Mouse (Mus musculus): ENCODE results near the gene Cma1. TPM values are rescaled to one million over a fixed set of nuclear protein-coding genes. Genes with fewer than 3 reads are reported as not detected.
"Not testable (repeated sequence)": the region's sequence is repeated elsewhere in the genome, so short reads cannot be mapped to it uniquely, and the experiment has no call there.

Cma1 gene
- polyA plus RNA-seq (2016; fragmentation: Nextera tagmentation; extraction: Ambion mirVana) = not detected in 2 replicates

GRCm38 (mm10) chr14:55944575-55944974 lies at the start of gene Cma1:
Gene Cma1 (minus strand): TSS chr14:55944675.
- Histone ChIP-seq H3K4me1 (replicated peaks) (no peaks in the 10 kb centered on the region), H3K36me3 (no peaks in the 10 kb centered on the region), H3K27ac (no peak within 1 kb of the TSS), H3K27me3 (ENCODE audit: insufficient read depth, poor library complexity, severe bottlenecking) (no peaks in the 10 kb centered on the region), H3K9me3 (no peaks in the 10 kb centered on the region), H3K4me3 (no peak within 1 kb of the TSS)
- WGBS = 89% methylated on average over 4 of the region's 4 CpGs
- DNase-seq (ENCODE audit: low spot score) = no peak

- WGBS = 83% methylated on average over 2 of the region's 3 CpGs
- H3K27ac ChIP-seq, H3K36me3 ChIP-seq: not testable (repeated sequence)
Measured at GRCm38 (mm10) chr14:55987464-55987863, 43.0 kb upstream of the Cma1 start.

GRCm38 (mm10) chr14:55963900-55964299 lies 19.4 kb upstream of the Cma1 start:
- not testable (repeated sequence) for H3K4me1 ChIP-seq (replicated peaks); H3K36me3 ChIP-seq; H3K27ac ChIP-seq; H3K27me3 ChIP-seq (ENCODE audit: insufficient read depth, poor library complexity, severe bottlenecking); H3K4me3 ChIP-seq; H3K9me3 ChIP-seq
- WGBS = 47% methylated on average over 2 of the region's 2 CpGs
- peak; percentile 10 for DNase-seq (ENCODE audit: low spot score)

More at GRCm38 (mm10) chr14:55987464-55987863, 43.0 kb upstream of the Cma1 start:
- not testable (repeated sequence) for DNase-seq (ENCODE audit: low spot score); H3K4me3 ChIP-seq; H3K9me3 ChIP-seq; H3K4me1 ChIP-seq (replicated peaks); H3K27me3 ChIP-seq (ENCODE audit: insufficient read depth, poor library complexity, severe bottlenecking)

- Histone ChIP-seq H3K27me3 (ENCODE audit: insufficient read depth, poor library complexity, severe bottlenecking) (no peaks in the 10 kb centered on the region), H3K27ac (0 out of 2 replicates have a peak overlapping the region, but pooled peaks have one; percentile 24), H3K9me3 (no peaks in the 10 kb centered on the region), H3K4me1 (replicated peaks) (peaks cover 6% of the 10 kb centered on the region; the same call in 1 of the 2 replicates), H3K36me3 (no peaks in the 10 kb centered on the region), H3K4me3 (no peak overlapping the region)
- 7% methylated on average over 1 of the region's 1 CpGs for WGBS
- DNase-seq (ENCODE audit: low spot score) = peak; percentile 9
Measured at GRCm38 (mm10) chr14:55963263-55963662, 18.8 kb upstream of the Cma1 start.

DNA sequence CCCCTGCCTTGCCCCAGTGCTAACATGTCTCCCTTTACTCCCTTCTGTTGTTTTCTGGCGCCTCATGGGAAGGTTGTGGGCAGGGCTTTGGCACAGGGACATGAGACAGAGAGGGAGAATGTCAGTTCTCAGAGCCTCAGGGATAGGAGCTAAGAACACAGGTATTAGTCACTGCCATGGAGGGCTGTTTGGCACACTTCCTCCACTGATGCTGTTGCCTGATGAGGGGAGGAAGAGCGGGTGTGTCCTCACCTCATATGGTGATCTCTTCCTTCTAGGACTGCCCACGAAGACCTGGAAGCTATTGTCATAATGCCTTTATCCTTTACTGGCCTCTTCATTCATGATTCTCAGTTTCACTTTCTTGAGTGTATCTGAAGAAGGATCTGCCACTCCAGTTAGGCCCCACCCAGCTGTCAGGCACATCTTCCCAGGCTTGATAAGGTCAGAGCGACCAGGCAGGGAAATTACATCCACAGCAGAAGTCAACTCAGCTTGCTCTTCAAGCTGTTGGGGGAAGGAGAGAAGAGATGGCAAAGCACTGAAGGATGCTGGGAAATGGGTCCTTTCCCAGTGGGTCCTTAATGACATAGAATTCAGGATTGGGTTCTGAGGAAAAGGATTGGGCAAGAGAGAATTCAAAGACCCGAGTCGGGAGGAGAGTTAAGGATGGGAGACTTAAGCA lies 6.0 kb upstream of the Cma1 start, which contains the start of gene Cma2:
Gene Cma2, plus strand, starts transcription at position 635 of the 685 bp plus-strand sequence.
- 87% methylated on average over 6 of the region's 6 CpGs for whole genome bisulfite sequencing
- H3K27me3 ChIP-seq (ENCODE audit: insufficient read depth, poor library complexity, severe bottlenecking) = no peaks in the 10 kb centered on the region
- H3K27ac ChIP-seq = no peak within 1 kb of the TSS
- H3K4me1 ChIP-seq (replicated peaks) = no peaks in the 10 kb centered on the region
- no peak within 1 kb of the TSS for H3K4me3 ChIP-seq
- no peaks in the 10 kb centered on the region for H3K36me3 ChIP-seq
- DNase-seq (ENCODE audit: low spot score) = no peak
- H3K9me3 ChIP-seq = no peaks in the 10 kb centered on the region

DNA sequence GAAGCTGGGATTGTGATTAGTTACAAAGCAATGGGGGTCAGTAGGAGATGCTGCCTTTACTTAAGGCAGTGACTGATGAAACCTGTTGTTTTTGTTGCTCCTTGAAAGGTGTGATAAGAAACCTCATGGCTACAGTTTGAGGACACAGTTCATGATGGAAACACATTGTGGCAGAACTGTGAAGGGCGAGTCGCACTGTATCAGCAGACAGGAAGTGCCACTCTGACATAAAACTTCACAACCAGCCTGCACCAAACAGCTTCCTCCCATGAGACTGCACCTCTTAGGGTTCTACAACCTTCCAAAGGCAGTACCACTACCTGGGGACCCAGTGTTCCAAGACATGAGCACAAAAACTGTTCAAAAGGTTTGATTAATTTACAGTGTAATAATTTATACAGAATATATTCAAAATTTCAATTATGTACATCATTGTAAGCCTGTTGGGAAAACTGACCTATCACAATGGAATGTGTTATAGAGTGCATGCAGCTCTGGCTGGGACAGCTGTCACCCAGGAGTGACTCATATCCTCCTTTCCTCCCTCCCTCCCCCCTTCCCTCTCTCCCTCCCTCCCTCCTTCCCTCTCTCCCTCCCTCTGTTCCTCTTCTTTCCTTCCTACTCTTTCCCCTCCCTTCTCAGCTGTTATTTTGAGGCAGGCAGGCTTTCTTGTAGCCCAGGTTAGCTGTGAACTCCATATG lies 1.9 kb upstream of the Cma1 start:
- no peak for DNase-seq (ENCODE audit: low spot score)
- Histone ChIP-seq H3K36me3 (no peaks in the 10 kb centered on the region), H3K4me3 (no peak overlapping the region), H3K27ac (no peak overlapping the region), H3K4me1 (replicated peaks) (no peaks in the 10 kb centered on the region), H3K27me3 (ENCODE audit: insufficient read depth, poor library complexity, severe bottlenecking) (no peaks in the 10 kb centered on the region), H3K9me3 (no peaks in the 10 kb centered on the region)
- whole genome bisulfite sequencing = 82% methylated on average over 2 of the region's 2 CpGs

DNA sequence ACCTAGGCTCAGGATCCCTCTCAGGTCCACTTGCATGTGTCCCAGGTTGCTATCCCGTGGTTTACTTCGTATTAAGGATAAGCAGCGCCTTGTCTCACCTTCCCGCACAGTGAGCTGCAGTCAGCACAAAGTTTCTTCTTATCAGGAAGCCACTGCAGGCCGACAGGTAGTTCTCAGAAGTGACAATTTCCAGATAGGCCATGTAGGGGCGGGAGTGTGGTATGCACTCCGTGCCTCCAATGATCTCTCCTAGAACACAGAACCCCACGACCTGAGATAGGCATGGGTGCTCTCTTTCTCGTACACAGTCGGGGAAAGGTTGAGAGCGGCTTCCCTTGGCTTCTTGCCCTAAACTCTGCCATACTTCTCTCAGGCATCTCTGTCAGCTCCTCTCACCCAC lies 874 bp downstream of the Cma1 start:
- Histone ChIP-seq H3K27ac (no peak overlapping the region), H3K4me1 (replicated peaks) (no peaks in the 10 kb centered on the region), H3K27me3 (ENCODE audit: insufficient read depth, poor library complexity, severe bottlenecking) (no peaks in the 10 kb centered on the region), H3K4me3 (no peak overlapping the region), H3K9me3 (no peaks in the 10 kb centered on the region), H3K36me3 (no peaks in the 10 kb centered on the region)
- 80% methylated on average over 11 of the region's 11 CpGs for WGBS
- no peak for DNase-seq (ENCODE audit: low spot score)

DNA sequence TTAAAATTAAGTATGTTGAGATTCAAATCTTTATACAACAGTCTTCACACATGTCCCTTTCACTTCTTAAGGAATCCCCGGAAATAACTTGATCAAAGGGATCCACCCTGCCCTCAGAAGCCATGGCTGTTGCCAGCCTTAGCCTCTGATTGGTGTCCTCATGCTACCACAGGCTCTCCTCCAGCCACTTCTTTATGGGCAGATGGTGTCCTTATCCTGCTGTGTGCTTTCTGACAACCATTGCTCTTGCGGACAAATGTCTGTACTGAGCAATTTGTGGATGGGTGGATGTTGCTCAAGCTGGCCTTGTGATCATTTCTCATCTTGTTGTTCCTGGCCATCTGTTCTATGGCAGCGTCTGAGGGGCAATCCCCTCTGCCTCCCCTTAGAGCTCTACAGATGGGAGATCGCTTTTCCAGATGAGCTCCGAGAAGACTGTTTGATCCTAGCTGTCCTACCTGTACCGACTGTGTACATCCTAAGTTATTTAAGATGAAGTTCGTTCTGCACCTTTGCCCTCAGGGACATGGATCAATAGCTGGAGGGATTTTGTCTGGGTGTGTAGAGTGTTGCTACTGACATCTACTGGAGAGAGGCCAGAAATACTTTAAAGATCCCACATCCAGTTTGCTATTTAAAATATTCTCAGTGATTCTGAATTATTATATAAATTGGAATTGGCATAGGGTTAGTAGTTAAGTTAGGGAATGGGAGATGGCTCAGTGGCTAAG lies 4.2 kb downstream of the Cma1 start:
- 60% methylated on average over 7 of the region's 7 CpGs for WGBS

GRCm38 (mm10) chr14:55933586-55933985 lies 10.9 kb downstream of the Cma1 start:
- WGBS = 63% methylated on average over 7 of the region's 7 CpGs
- H3K4me1 ChIP-seq (replicated peaks) = no peaks in the 10 kb centered on the region; the same call in 1 of the 2 replicates
- H3K27me3 ChIP-seq (ENCODE audit: insufficient read depth, poor library complexity, severe bottlenecking) = no peaks in the 10 kb centered on the region
- H3K4me3 ChIP-seq = no peak overlapping the region
- no peak overlapping the region for H3K27ac ChIP-seq
- peak; percentile 13 for DNase-seq (ENCODE audit: low spot score)
- H3K36me3 ChIP-seq = no peaks in the 10 kb centered on the region
- H3K9me3 ChIP-seq = no peaks in the 10 kb centered on the region

More for the DNA sequence above, 4.2 kb downstream of the Cma1 start:
- Histone ChIP-seq H3K27ac (no peak overlapping the region), H3K27me3 (ENCODE audit: insufficient read depth, poor library complexity, severe bottlenecking) (no peaks in the 10 kb centered on the region), H3K9me3 (no peaks in the 10 kb centered on the region), H3K36me3 (no peaks in the 10 kb centered on the region), H3K4me1 (replicated peaks) (no peaks in the 10 kb centered on the region; the same call in 1 of the 2 replicates), H3K4me3 (no peak overlapping the region)
- no peak for DNase-seq (ENCODE audit: low spot score)

GRCm38 (mm10) chr14:55929263-55929997 lies 15.0 kb downstream of the Cma1 start:
- Histone ChIP-seq H3K4me1 (replicated peaks) (no peaks in the 10 kb centered on the region; the same call in 1 of the 2 replicates), H3K27me3 (ENCODE audit: insufficient read depth, poor library complexity, severe bottlenecking) (no peaks in the 10 kb centered on the region), H3K9me3 (no peaks in the 10 kb centered on the region), H3K36me3 (no peaks in the 10 kb centered on the region), H3K4me3 (no peak overlapping the region), H3K27ac (no peak overlapping the region)
- DNase-seq (ENCODE audit: low spot score) = no peak
- 78% methylated on average over 12 of the region's 12 CpGs for WGBS

- Histone ChIP-seq H3K36me3 (no peaks in the 10 kb centered on the region), H3K27ac (no peak overlapping the region), H3K27me3 (ENCODE audit: insufficient read depth, poor library complexity, severe bottlenecking) (no peaks in the 10 kb centered on the region), H3K4me1 (replicated peaks) (no peaks in the 10 kb centered on the region; the same call in 1 of the 2 replicates), H3K4me3 (no peak overlapping the region), H3K9me3 (no peaks in the 10 kb centered on the region)
- 86% methylated on average over 4 of the region's 4 CpGs for WGBS
- DNase-seq (ENCODE audit: low spot score) = no peak
Measured at GRCm38 (mm10) chr14:55926847-55927246, 17.6 kb downstream of the Cma1 start.

GRCm38 (mm10) chr14:55922475-55923232 lies 21.8 kb downstream of the Cma1 start:
- peaks cover 2% of the 10 kb centered on the region; the same call in 1 of the 2 replicates for H3K4me1 ChIP-seq (replicated peaks)
- no peaks in the 10 kb centered on the region for H3K9me3 ChIP-seq
- DNase-seq (ENCODE audit: low spot score) = no peak
- WGBS = 78% methylated on average over 7 of the region's 7 CpGs
- no peaks in the 10 kb centered on the region for H3K36me3 ChIP-seq
- H3K27me3 ChIP-seq (ENCODE audit: insufficient read depth, poor library complexity, severe bottlenecking) = peaks cover 7% of the 10 kb centered on the region; the same call in 1 of the 2 replicates
- no peak overlapping the region for H3K4me3 ChIP-seq
- no peak overlapping the region for H3K27ac ChIP-seq

Data from hindbrain, embryonic 10.5 days (tissue).